Comparison of ENCODE assay signal across 27 mouse cellular contexts in the genomic region with DNA sequence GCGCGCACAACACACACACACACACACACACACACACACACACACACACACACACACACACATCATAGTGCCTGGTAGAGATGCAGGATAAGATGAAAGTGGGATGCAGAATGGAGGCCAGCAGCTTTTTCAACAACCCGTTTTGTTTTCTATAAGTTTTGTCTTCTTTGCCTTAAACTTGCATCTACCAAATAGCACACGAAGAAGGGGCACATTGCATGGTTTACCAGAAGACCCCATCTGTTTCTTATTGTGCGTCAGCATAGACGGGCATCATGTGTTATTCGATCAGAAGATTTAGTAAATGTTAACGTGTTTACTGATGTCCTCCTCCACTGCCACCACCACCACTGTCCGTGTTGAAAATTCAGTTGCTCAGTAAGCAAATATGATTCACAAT.
A peak's percentile ranks its signal among the peaks of the same experiment; 100 is the strongest.
DNase-seq lines count a peak whose midpoint lies in the region; ATAC-seq and TF ChIP-seq lines count a peak whose summit lies in the region.
"Had no signal": no experiment of that assay in that cellular context is flagged by ENCODE, and none has a peak within 500 bp of the region (broad histone marks: within the 10 kb centered on the region; RNA-seq: fewer than 3 reads in every experiment).

No protein-coding gene starts in this region.

- H3K9me3 ChIP-seq in embryonic facial prominence, embryonic 12.5 days: no peaks in the 10 kb centered on the region
- H3K9me3 ChIP-seq in limb, embryonic 13.5 days: no peaks in the 10 kb centered on the region
- H3K9me3 ChIP-seq in stomach, postnatal 0 days (ENCODE audit: control insufficient read depth, low read length): no peaks in the 10 kb centered on the region
- H3K9me3 ChIP-seq: hindbrain, embryonic 12.5 days; limb, embryonic 15.5 days; liver, embryonic 13.5 days; megakaryocyte, embryonic 14.5 days; midbrain, embryonic 15.5 days; neural tube, embryonic 15.5 days had no signal

- H3K27me3 ChIP-seq in embryonic facial prominence, embryonic 12.5 days: no peaks in the 10 kb centered on the region
- H3K27me3 ChIP-seq in limb, embryonic 13.5 days: no peaks in the 10 kb centered on the region
- no peaks in the 10 kb centered on the region for H3K27me3 ChIP-seq in stomach, postnatal 0 days (ENCODE audit: control insufficient read depth, insufficient read depth, low read length)
- H3K27me3 ChIP-seq: hindbrain, embryonic 12.5 days; limb, embryonic 15.5 days; liver, embryonic 13.5 days; megakaryocyte, embryonic 14.5 days; midbrain, embryonic 15.5 days; neural tube, embryonic 15.5 days had no signal

- no peak overlapping the region for H3K9ac ChIP-seq in embryonic facial prominence, embryonic 12.5 days
- no peak overlapping the region for H3K9ac ChIP-seq in limb, embryonic 13.5 days
- H3K9ac ChIP-seq in stomach, postnatal 0 days (ENCODE audit: low read length): no peak overlapping the region
- H3K9ac ChIP-seq: hindbrain, embryonic 12.5 days; limb, embryonic 15.5 days; liver, embryonic 13.5 days; midbrain, embryonic 15.5 days; neural tube, embryonic 15.5 days had no signal

- no peak for TF ChIP-seq EP300 in stomach, postnatal 0 days (optimal IDR thresholded peaks at IDR 0.05)

- H3K4me3 ChIP-seq in left cerebral cortex, adult 2 months: peak overlapping the region; percentile 13; the same call in 1 of the 2 replicates
- H3K4me3 ChIP-seq in embryonic facial prominence, embryonic 12.5 days: no peak overlapping the region
- H3K4me3 ChIP-seq in limb, embryonic 13.5 days: no peak overlapping the region
- H3K4me3 ChIP-seq in stomach, postnatal 0 days (ENCODE audit: low read depth, low read length): no peak overlapping the region
- H3K4me3 ChIP-seq: hindbrain, embryonic 12.5 days; limb, embryonic 15.5 days; liver, embryonic 13.5 days; megakaryocyte, embryonic 14.5 days; midbrain, embryonic 15.5 days; neural tube, embryonic 15.5 days had no signal

- H3K4me2 ChIP-seq in embryonic facial prominence, embryonic 12.5 days (replicated peaks): peak overlapping the region; percentile 21; the same call in 1 of the 2 replicates
- H3K4me2 ChIP-seq in limb, embryonic 13.5 days (replicated peaks): peak overlapping the region; percentile 14; the same call in 1 of the 2 replicates
- H3K4me2 ChIP-seq in stomach, postnatal 0 days (replicated peaks; ENCODE audit: low read depth): no peak overlapping the region
- H3K4me2 ChIP-seq: hindbrain, embryonic 12.5 days; limb, embryonic 15.5 days; liver, embryonic 13.5 days; midbrain, embryonic 15.5 days; neural tube, embryonic 15.5 days had no signal

- no peak for TF ChIP-seq POLR2A in brain, embryonic 14.5 days (IDR thresholded peaks at IDR 0.05; ENCODE audit: borderline replicate concordance, extremely low read depth, insufficient read depth, insufficient read length, poor library complexity, severe bottlenecking)

- no peaks in the 10 kb centered on the region for H3K4me1 ChIP-seq in embryonic facial prominence, embryonic 12.5 days
- H3K4me1 ChIP-seq in limb, embryonic 13.5 days: no peaks in the 10 kb centered on the region
- no peaks in the 10 kb centered on the region for H3K4me1 ChIP-seq in stomach, postnatal 0 days (replicated peaks; ENCODE audit: control insufficient read depth, insufficient read depth)
- H3K4me1 ChIP-seq: hindbrain, embryonic 12.5 days; liver, embryonic 13.5 days; midbrain, embryonic 15.5 days had no signal

- 47% methylated on average over 9 of the region's 9 CpGs for WGBS in embryonic facial prominence, embryonic 12.5 days
- 53% methylated on average over 9 of the region's 9 CpGs for WGBS in limb, embryonic 13.5 days
- 83% methylated on average over 9 of the region's 9 CpGs for WGBS in stomach, postnatal 0 days

- DNase-seq in left cerebral cortex, adult 2 months (ENCODE audit: extremely low spot score in 1 of 2, low spot score in 2 of 2): no peak
- DNase-seq in left cerebral cortex, postnatal 4 days: no peak
- peak; percentile 13 for DNase-seq in brain, embryonic 14.5 days (ENCODE audit: low read depth)
- no peak for DNase-seq in stomach, postnatal 0 days (ENCODE audit: low spot score)
- DNase-seq: adrenal gland, postnatal 36 days; cerebellum, adult 8-10 months; cerebellum, postnatal 25 days; gastrocnemius, postnatal 14 days; kidney, adult 8-10 months; liver, embryonic 13.5 days; lung, adult 18-20 months; lung, postnatal 4 days; right cerebral cortex, postnatal 4 days; thymus, postnatal 4 days had no signal

- ATAC-seq in embryonic facial prominence, embryonic 12.5 days (ENCODE audit: insufficient number of reproducible peaks, insufficient read depth, low FRiP score, low TSS enrichment): no peak
- ATAC-seq in limb, embryonic 13.5 days (ENCODE audit: low FRiP score, low read depth): no peak
- no peak for ATAC-seq in megakaryocyte-erythroid progenitor cell, adult 5-6 weeks (replicated peaks; ENCODE audit: low FRiP score, low TSS enrichment, poor library complexity, severe bottlenecking)
- ATAC-seq in stomach, postnatal 0 days (ENCODE audit: low FRiP score, low TSS enrichment): no peak
- ATAC-seq: CD4-positive, CD25-positive, alpha-beta regulatory T cell, adult 4 months; intestine, embryonic 16.5 days; lung, postnatal 0 days; midbrain, embryonic 15.5 days had no signal

- TF ChIP-seq CTCF in left cerebral cortex, adult 2 months (IDR thresholded peaks at IDR 0.05): no peak
- TF ChIP-seq CTCF in brain, embryonic 14.5 days (IDR thresholded peaks at IDR 0.05; ENCODE audit: borderline replicate concordance, extremely low read depth, insufficient read depth, insufficient read length): no peak
- TF ChIP-seq CTCF in stomach, postnatal 0 days (IDR thresholded peaks at IDR 0.05; ENCODE audit: low read depth): no peak

- 0 out of 2 replicates have a peak overlapping the region, but pooled peaks have one; percentile 32 for H3K27ac ChIP-seq in left cerebral cortex, adult 2 months
- no peak overlapping the region for H3K27ac ChIP-seq in embryonic facial prominence, embryonic 12.5 days
- H3K27ac ChIP-seq in limb, embryonic 13.5 days: no peak overlapping the region
- H3K27ac ChIP-seq in stomach, postnatal 0 days (replicated peaks): no peak overlapping the region
- H3K27ac ChIP-seq: hindbrain, embryonic 12.5 days; hindbrain, postnatal 0 days; kidney, postnatal 0 days; limb, embryonic 15.5 days; liver, embryonic 13.5 days; midbrain, embryonic 15.5 days; neural tube, embryonic 15.5 days had no signal

- no peaks in the 10 kb centered on the region for H3K36me3 ChIP-seq in embryonic facial prominence, embryonic 12.5 days
- H3K36me3 ChIP-seq in limb, embryonic 13.5 days: no peaks in the 10 kb centered on the region
- no peaks in the 10 kb centered on the region for H3K36me3 ChIP-seq in stomach, postnatal 0 days (ENCODE audit: control insufficient read depth, insufficient read depth, low read length)
- H3K36me3 ChIP-seq: hindbrain, embryonic 12.5 days; limb, embryonic 15.5 days; liver, embryonic 13.5 days; midbrain, embryonic 15.5 days; neural tube, embryonic 15.5 days had no signal

- intact Hi-C loops in left cerebral cortex, adult 2 months (cut with DNase I): no loop called here
- intact Hi-C loops in left cerebral cortex, postnatal 4 days (cut with DNase I): no loop called here
